Mouse (Mus musculus): Measurements from ENCODE around the gene Fbxo48. TPM values are rescaled to one million over a fixed set of nuclear protein-coding genes. Genes with fewer than 3 reads are reported as not detected.

The Fbxo48 gene
- total RNA-seq (2022): under 1 TPM in 2 of 4 experiments, not detected in 2; 0.13 to 0.36 TPM

- DNase-seq (ENCODE audit: low spot score in 2 of 2): peak; percentile 94 to 96
Measured at GRCm38 (mm10) chr11:16950976-16951760, at the start of gene Fbxo48. Gene Fbxo48 (plus strand): TSS chr11:16951375.

GRCm38 (mm10) chr11:16904302-16905011 lies 46.7 kb upstream of the Fbxo48 start:
- DNase-seq (ENCODE audit: low spot score in 2 of 2): no peak

GRCm38 (mm10) chr11:16905012-16905332 lies 46.2 kb upstream of the Fbxo48 start:
- no peak for DNase-seq (ENCODE audit: low spot score in 2 of 2)

- no peak for DNase-seq (ENCODE audit: low spot score in 2 of 2)
Measured at GRCm38 (mm10) chr11:16906530-16906929, 44.6 kb upstream of the Fbxo48 start.

- DNase-seq (ENCODE audit: low spot score in 2 of 2): no peak
Measured at GRCm38 (mm10) chr11:16907517-16908129, 43.6 kb upstream of the Fbxo48 start.

GRCm38 (mm10) chr11:16914756-16915155 lies 36.4 kb upstream of the Fbxo48 start:
- no peak for DNase-seq (ENCODE audit: low spot score in 2 of 2)

- DNase-seq (ENCODE audit: low spot score in 2 of 2): no peak
Measured at GRCm38 (mm10) chr11:16915850-16916249, 35.3 kb upstream of the Fbxo48 start.

- no peak for DNase-seq (ENCODE audit: low spot score in 2 of 2)
Measured at GRCm38 (mm10) chr11:16917512-16917911, 33.7 kb upstream of the Fbxo48 start.

GRCm38 (mm10) chr11:16932159-16932558 lies 19.0 kb upstream of the Fbxo48 start:
- DNase-seq (ENCODE audit: low spot score in 2 of 2): no peak

- peak; percentile 25 to 51 for DNase-seq (ENCODE audit: low spot score in 2 of 2)
Measured at GRCm38 (mm10) chr11:16935577-16936236, 15.5 kb upstream of the Fbxo48 start.

- no peak for DNase-seq (ENCODE audit: low spot score in 2 of 2)
Measured at GRCm38 (mm10) chr11:16941103-16941793, 9.9 kb upstream of the Fbxo48 start.

GRCm38 (mm10) chr11:16941973-16942452 lies 9.2 kb upstream of the Fbxo48 start:
- no peak for DNase-seq (ENCODE audit: low spot score in 2 of 2)

GRCm38 (mm10) chr11:16943016-16943415 lies 8.2 kb upstream of the Fbxo48 start:
- DNase-seq (ENCODE audit: low spot score in 2 of 2): no peak

GRCm38 (mm10) chr11:16948756-16949155 lies 2.4 kb upstream of the Fbxo48 start:
- peak; percentile 46 to 55 for DNase-seq (ENCODE audit: low spot score in 2 of 2)

GRCm38 (mm10) chr11:16950226-16950975 lies 774 bp upstream of the Fbxo48 start:
- no peak for DNase-seq (ENCODE audit: low spot score in 2 of 2)

GRCm38 (mm10) chr11:16951761-16952010 lies 511 bp downstream of the Fbxo48 start:
- DNase-seq (ENCODE audit: low spot score in 2 of 2): no peak

- DNase-seq (ENCODE audit: low spot score in 2 of 2): no peak
Measured at GRCm38 (mm10) chr11:16956115-16956862, 5.1 kb downstream of the Fbxo48 start.

GRCm38 (mm10) chr11:16957030-16957429 lies 5.9 kb downstream of the Fbxo48 start:
- DNase-seq (ENCODE audit: low spot score in 2 of 2): no peak

GRCm38 (mm10) chr11:16958520-16958919 lies 7.3 kb downstream of the Fbxo48 start:
- no peak for DNase-seq (ENCODE audit: low spot score in 2 of 2)

GRCm38 (mm10) chr11:16967806-16968205 lies 16.6 kb downstream of the Fbxo48 start:
- DNase-seq (ENCODE audit: low spot score in 2 of 2): no peak
